Mouse (Mus musculus): ENCODE results near the gene Lrfn1. TPM values are rescaled to one million over a fixed set of nuclear protein-coding genes. Genes with fewer than 3 reads are reported as not detected.

The Lrfn1 gene
- polyA plus RNA-seq, 1 experiment from 2014 or later = 6.1 TPM

GRCm38 (mm10) chr7:28441776-28442485, 9.8 kb upstream of the Lrfn1 start:
- ATAC-seq (replicated peaks; ENCODE audit: low FRiP score) = no peak
- no peak overlapping the region for H3K9ac ChIP-seq (ENCODE audit: low read length)
- H3K36me3 ChIP-seq (ENCODE audit: control insufficient read depth, insufficient read depth, low read length) = no peaks in the 10 kb centered on the region
- no peaks in the 10 kb centered on the region for H3K27me3 ChIP-seq (ENCODE audit: control insufficient read depth, insufficient read depth, low read length)
- no peak overlapping the region for H3K4me3 ChIP-seq (ENCODE audit: low read depth, low read length)
- no peaks in the 10 kb centered on the region for H3K9me3 ChIP-seq (ENCODE audit: control insufficient read depth, low read length)
- no peak for DNase-seq (ENCODE audit: low spot score)
- H3K27ac ChIP-seq (ENCODE audit: low read depth, low read length) = no peak overlapping the region
- 87% methylated on average over 13 of the region's 14 CpGs for WGBS
- H3K4me2 ChIP-seq (ENCODE audit: low read depth, low read length, severe bottlenecking) = no peak overlapping the region
- no peaks in the 10 kb centered on the region for H3K4me1 ChIP-seq (replicated peaks; ENCODE audit: control insufficient read depth, insufficient read depth, low read length)

GRCm38 (mm10) chr7:28442688-28443087, 9.1 kb upstream of the Lrfn1 start:
- Histone ChIP-seq H3K9ac (ENCODE audit: low read length) (no peak overlapping the region), H3K4me2 (ENCODE audit: low read depth, low read length, severe bottlenecking) (no peak overlapping the region), H3K27me3 (ENCODE audit: control insufficient read depth, insufficient read depth, low read length) (no peaks in the 10 kb centered on the region), H3K36me3 (ENCODE audit: control insufficient read depth, insufficient read depth, low read length) (no peaks in the 10 kb centered on the region), H3K27ac (ENCODE audit: low read depth, low read length) (no peak overlapping the region), H3K4me1 (replicated peaks; ENCODE audit: control insufficient read depth, insufficient read depth, low read length) (peaks cover 7% of the 10 kb centered on the region), H3K4me3 (ENCODE audit: low read depth, low read length) (no peak overlapping the region), H3K9me3 (ENCODE audit: control insufficient read depth, low read length) (no peaks in the 10 kb centered on the region)
- DNase-seq (ENCODE audit: low spot score) (no peak), ATAC-seq (replicated peaks; ENCODE audit: low FRiP score) (no peak)
- WGBS = 58% methylated on average over 4 of the region's 4 CpGs

- peaks cover 7% of the 10 kb centered on the region for H3K4me1 ChIP-seq (replicated peaks; ENCODE audit: control insufficient read depth, insufficient read depth, low read length)
- 85% methylated on average over 13 of the region's 13 CpGs for whole genome bisulfite sequencing
- no peak for ATAC-seq (replicated peaks; ENCODE audit: low FRiP score)
Measured at GRCm38 (mm10) chr7:28444344-28444974, 7.3 kb upstream of the Lrfn1 start.

GRCm38 (mm10) chr7:28446446-28446845, 5.3 kb upstream of the Lrfn1 start:
- H3K27ac ChIP-seq (ENCODE audit: low read depth, low read length) = no peak overlapping the region
- H3K27me3 ChIP-seq (ENCODE audit: control insufficient read depth, insufficient read depth, low read length) = no peaks in the 10 kb centered on the region
- H3K9ac ChIP-seq (ENCODE audit: low read length) = no peak overlapping the region
- peak overlapping the region; percentile 15; the same call in 1 of the 2 replicates for H3K4me2 ChIP-seq (ENCODE audit: low read depth, low read length, severe bottlenecking)
- H3K9me3 ChIP-seq (ENCODE audit: control insufficient read depth, low read length) = no peaks in the 10 kb centered on the region
- no peaks in the 10 kb centered on the region for H3K36me3 ChIP-seq (ENCODE audit: control insufficient read depth, insufficient read depth, low read length)
- H3K4me3 ChIP-seq (ENCODE audit: low read depth, low read length) = no peak overlapping the region
- peaks cover 7% of the 10 kb centered on the region for H3K4me1 ChIP-seq (replicated peaks; ENCODE audit: control insufficient read depth, insufficient read depth, low read length)
- 4% methylated on average over 12 of the region's 12 CpGs for WGBS
- DNase-seq (ENCODE audit: low spot score) = peak; percentile 91
- ATAC-seq (replicated peaks; ENCODE audit: low FRiP score) = no peak

More at GRCm38 (mm10) chr7:28444344-28444974, 7.3 kb upstream of the Lrfn1 start:
- no peak overlapping the region for H3K27ac ChIP-seq (ENCODE audit: low read depth, low read length)
- no peaks in the 10 kb centered on the region for H3K27me3 ChIP-seq (ENCODE audit: control insufficient read depth, insufficient read depth, low read length)
- H3K9ac ChIP-seq (ENCODE audit: low read length) = no peak overlapping the region
- no peaks in the 10 kb centered on the region for H3K36me3 ChIP-seq (ENCODE audit: control insufficient read depth, insufficient read depth, low read length)
- DNase-seq (ENCODE audit: low spot score) = no peak
- H3K4me2 ChIP-seq (ENCODE audit: low read depth, low read length, severe bottlenecking) = no peak overlapping the region
- H3K9me3 ChIP-seq (ENCODE audit: control insufficient read depth, low read length) = no peaks in the 10 kb centered on the region
- no peak overlapping the region for H3K4me3 ChIP-seq (ENCODE audit: low read depth, low read length)

- DNase-seq (ENCODE audit: low spot score) = no peak
- H3K4me1 ChIP-seq (replicated peaks; ENCODE audit: control insufficient read depth, insufficient read depth, low read length) = peaks cover 7% of the 10 kb centered on the region
- no peak overlapping the region for H3K9ac ChIP-seq (ENCODE audit: low read length)
- no peaks in the 10 kb centered on the region for H3K36me3 ChIP-seq (ENCODE audit: control insufficient read depth, insufficient read depth, low read length)
- WGBS = 18% methylated on average over 12 of the region's 12 CpGs
- no peaks in the 10 kb centered on the region for H3K27me3 ChIP-seq (ENCODE audit: control insufficient read depth, insufficient read depth, low read length)
- H3K4me2 ChIP-seq (ENCODE audit: low read depth, low read length, severe bottlenecking) = no peak overlapping the region
- H3K4me3 ChIP-seq (ENCODE audit: low read depth, low read length) = no peak overlapping the region
- H3K27ac ChIP-seq (ENCODE audit: low read depth, low read length) = no peak overlapping the region
- H3K9me3 ChIP-seq (ENCODE audit: control insufficient read depth, low read length) = no peaks in the 10 kb centered on the region
- ATAC-seq (replicated peaks; ENCODE audit: low FRiP score) = no peak
Measured at GRCm38 (mm10) chr7:28447101-28447830, 4.5 kb upstream of the Lrfn1 start.

- H3K27me3 ChIP-seq (ENCODE audit: control insufficient read depth, insufficient read depth, low read length) = no peaks in the 10 kb centered on the region
- no peaks in the 10 kb centered on the region for H3K36me3 ChIP-seq (ENCODE audit: control insufficient read depth, insufficient read depth, low read length)
- no peak overlapping the region for H3K9ac ChIP-seq (ENCODE audit: low read length)
- H3K4me2 ChIP-seq (ENCODE audit: low read depth, low read length, severe bottlenecking) = no peak overlapping the region
- H3K9me3 ChIP-seq (ENCODE audit: control insufficient read depth, low read length) = no peaks in the 10 kb centered on the region
- whole genome bisulfite sequencing = 67% methylated on average over 13 of the region's 13 CpGs
- H3K27ac ChIP-seq (ENCODE audit: low read depth, low read length) = no peak overlapping the region
- H3K4me1 ChIP-seq (replicated peaks; ENCODE audit: control insufficient read depth, insufficient read depth, low read length) = peaks cover 10% of the 10 kb centered on the region
- DNase-seq (ENCODE audit: low spot score) (no peak), ATAC-seq (replicated peaks; ENCODE audit: low FRiP score) (no peak)
- H3K4me3 ChIP-seq (ENCODE audit: low read depth, low read length) = no peak overlapping the region
Measured at GRCm38 (mm10) chr7:28447865-28448820, 3.6 kb upstream of the Lrfn1 start.

- H3K27me3 ChIP-seq (ENCODE audit: control insufficient read depth, insufficient read depth, low read length) = no peaks in the 10 kb centered on the region
- no peaks in the 10 kb centered on the region; the same call in 1 of the 2 replicates for H3K36me3 ChIP-seq (ENCODE audit: control insufficient read depth, insufficient read depth, low read length)
- peak; percentile 37 for ATAC-seq (replicated peaks; ENCODE audit: low FRiP score)
- H3K4me3 ChIP-seq (ENCODE audit: low read depth, low read length) = peak overlapping the region; percentile 90
- peak overlapping the region; percentile 86 for H3K4me2 ChIP-seq (ENCODE audit: low read depth, low read length, severe bottlenecking)
- peak overlapping the region; percentile 87 for H3K9ac ChIP-seq (ENCODE audit: low read length)
- WGBS = 3% methylated on average over 22 of the region's 24 CpGs
- peaks cover 6% of the 10 kb centered on the region; the same call in 1 of the 2 replicates for H3K4me1 ChIP-seq (replicated peaks; ENCODE audit: control insufficient read depth, insufficient read depth, low read length)
- H3K27ac ChIP-seq (ENCODE audit: low read depth, low read length) = no peak overlapping the region
- no peak for DNase-seq (ENCODE audit: low spot score)
- H3K9me3 ChIP-seq (ENCODE audit: control insufficient read depth, low read length) = no peaks in the 10 kb centered on the region
Measured at GRCm38 (mm10) chr7:28452361-28453005, 703 bp downstream of the Lrfn1 start.

Data from forebrain, embryonic 11.5 days (tissue).